Mouse (Mus musculus) bone marrow, adult 2 months (tissue): ENCODE results near the gene Spock3.

ENCODE experiments used
- CTCF ChIP-seq: fragments of 200-500 bp; IDR thresholded peaks from 2 replicates; pipeline ENCODE4 v1.5.1; 2011; ENCODE audit warnings: low read length, control low read depth; ENCODE audit not compliant: control insufficient read depth, insufficient read depth
- POLR2A ChIP-seq: fragments of 200-500 bp; IDR thresholded peaks from 2 replicates; pipeline ENCODE4 v1.6.1; 2011; ENCODE audit warnings: low read depth, mild to moderate bottlenecking, control low read depth, low read length, borderline replicate concordance; ENCODE audit not compliant: control insufficient read depth

DNA sequence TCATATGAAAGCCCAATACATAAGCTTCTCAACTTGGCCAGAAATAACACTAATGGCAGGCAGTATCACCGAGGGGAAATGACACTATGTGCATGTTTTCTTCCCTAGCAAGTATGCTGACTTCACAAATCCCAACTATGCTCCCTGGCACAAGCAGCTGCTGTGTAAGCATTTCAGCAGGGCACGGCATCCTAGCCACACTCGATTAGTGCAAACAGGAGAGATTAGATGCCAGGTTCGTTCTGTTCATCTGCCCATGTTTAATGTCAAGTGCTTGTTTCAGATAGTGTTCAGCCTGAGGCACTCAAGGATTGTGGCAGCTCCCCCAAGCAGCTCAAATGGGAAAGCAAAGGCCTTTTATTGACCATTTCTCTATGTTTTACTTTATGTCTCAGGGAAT lies 311.7 kb downstream of the Spock3 start:
- TF ChIP-seq CTCF, result no peak
- TF ChIP-seq POLR2A, result no peak
